Mouse (Mus musculus) CH12.LX (cell line): ENCODE measurements around the gene Ace3.

ENCODE experiments used
- CTCF ChIP-seq, 2 experiments: IDR thresholded peaks in 1 of 2; conservative IDR thresholded peaks in 1 of 2; 2 replicates each; pipeline ENCODE4 v1.5.1; 2011 to 2012; ENCODE audit warnings: low read depth in 2 of 2, low read length in 2 of 2, improper control_type of control experiment in 1 of 2, inconsistent platforms in 1 of 2, mild to moderate bottlenecking in 1 of 2, moderate library complexity in 1 of 2
- ETS1 ChIP-seq: conservative IDR thresholded peaks from 2 replicates; pipeline ENCODE4 v1.6.1; 2012; ENCODE audit warnings: low read depth, mild to moderate bottlenecking, inconsistent platforms, low read length, improper control_type of control experiment, moderate library complexity
- HCFC1 ChIP-seq: IDR thresholded peaks from 2 replicates; pipeline ENCODE4 v1.6.1; 2012; ENCODE audit warnings: low read depth, mild to moderate bottlenecking, inconsistent platforms, low read length, improper control_type of control experiment
- MAFK ChIP-seq: IDR thresholded peaks from 2 replicates; pipeline ENCODE4 v1.6.1; 2011; ENCODE audit warnings: low read length, improper control_type of control experiment; ENCODE audit not compliant: insufficient replicate concordance
- NRF1 ChIP-seq: IDR thresholded peaks from 2 replicates; pipeline ENCODE4 v1.6.1; 2014; ENCODE audit warnings: low read depth, mild to moderate bottlenecking, inconsistent platforms, low read length, improper control_type of control experiment, moderate library complexity

GRCm38 (mm10) chr11:105975050-105975449 is 19.4 kb upstream of the Ace3 start:
- no peak for TF ChIP-seq NRF1
- TF ChIP-seq CTCF (conservative IDR thresholded peaks at IDR 0.05 in 1 of 2, IDR thresholded peaks at IDR 0.05 in 1 of 2; ENCODE audit: low read depth in 2 of 2, low read length in 2 of 2) = no peak
- TF ChIP-seq HCFC1 = no peak
- no peak for TF ChIP-seq ETS1
- no peak for TF ChIP-seq MAFK
